Mouse (Mus musculus) ES-Bruce4 (cell line): ENCODE measurements around the gene Casz1.

ENCODE experiments used
- CTCF ChIP-seq: IDR thresholded peaks from one replicate; pipeline ENCODE4 v1.8.1; 2011; ENCODE audit warnings: low read depth, low read length
- EP300 ChIP-seq: IDR thresholded peaks from 2 replicates; pipeline ENCODE4 v1.6.1; 2011; ENCODE audit warnings: low read depth, low read length; ENCODE audit not compliant: insufficient read depth
- POLR2A ChIP-seq: IDR thresholded peaks from one replicate; pipeline ENCODE4 v1.8.1; 2011; ENCODE audit warnings: low read length; ENCODE audit not compliant: insufficient read depth

- TF ChIP-seq POLR2A = no peak
- no peak for TF ChIP-seq CTCF
- TF ChIP-seq EP300 = no peak
Measured at GRCm38 (mm10) chr4:148955131-148955813, 151.0 kb downstream of the Casz1 start.
